Mouse (Mus musculus) ovary, adult 10 weeks (tissue): ENCODE data around the gene Erich6. TPM values are rescaled to one million over a fixed set of nuclear protein-coding genes. Genes with fewer than 3 reads are reported as not detected.

Source experiments
- polyA plus RNA-seq: library from polyadenylated mRNA; stranded (reverse); fragments of 350-450 nt; fragmentation: Illumina TruSeq; extraction: RNeasy Lipid Tissue Mini Kit (QIAGEN cat#74804); gene quantifications from one replicate; pipeline ENCODE4 v1.2.3, GENCODE M21; 2014

Erich6 gene
- not detected for polyA plus RNA-seq

DNA sequence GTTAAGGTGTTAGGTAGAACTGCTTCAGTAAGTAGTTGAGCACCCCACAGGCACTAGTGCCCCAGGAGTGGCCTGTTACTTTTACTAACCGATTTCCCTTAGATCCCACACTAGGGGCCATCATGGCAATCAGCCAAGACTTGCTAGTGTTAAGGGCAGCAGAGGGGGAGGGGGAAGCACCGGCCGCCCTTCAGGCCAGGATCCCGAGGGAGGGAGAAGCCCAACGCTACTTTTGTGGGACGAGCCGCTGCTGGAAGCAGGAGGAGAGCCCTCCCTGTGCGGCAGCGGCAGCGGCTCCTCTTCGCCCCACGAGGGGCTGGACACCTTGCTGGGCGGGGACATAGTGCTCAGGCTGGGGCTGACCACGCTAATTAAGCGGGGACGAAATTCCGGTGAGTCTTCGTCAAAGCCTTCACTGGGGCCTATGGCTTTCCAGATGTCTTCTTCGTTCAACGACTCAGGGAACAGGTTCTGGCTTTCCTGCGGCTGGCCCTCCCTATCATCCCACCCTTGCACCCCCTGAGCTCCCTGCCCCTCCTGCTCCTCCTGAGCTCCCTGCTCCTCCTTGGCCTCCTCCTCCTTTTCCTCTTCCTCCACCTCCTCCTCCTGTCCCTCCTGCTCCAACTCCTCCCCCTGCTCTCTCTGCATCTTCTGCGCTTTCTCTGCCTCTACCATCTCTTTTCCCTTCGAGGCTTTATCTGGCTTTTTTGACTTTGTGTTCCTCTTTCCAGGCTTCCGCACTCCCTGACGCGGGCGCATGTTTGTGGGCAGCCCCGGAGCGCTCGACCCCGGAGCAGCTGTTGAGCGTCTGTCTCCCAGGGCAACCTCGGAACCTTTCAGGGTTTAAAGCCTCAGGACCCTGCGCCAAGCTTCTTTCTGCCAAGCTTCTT, at the start of gene Erich6:
Erich6 (minus strand) TSS at position 802 of the 890 bp plus-strand sequence.

DNA sequence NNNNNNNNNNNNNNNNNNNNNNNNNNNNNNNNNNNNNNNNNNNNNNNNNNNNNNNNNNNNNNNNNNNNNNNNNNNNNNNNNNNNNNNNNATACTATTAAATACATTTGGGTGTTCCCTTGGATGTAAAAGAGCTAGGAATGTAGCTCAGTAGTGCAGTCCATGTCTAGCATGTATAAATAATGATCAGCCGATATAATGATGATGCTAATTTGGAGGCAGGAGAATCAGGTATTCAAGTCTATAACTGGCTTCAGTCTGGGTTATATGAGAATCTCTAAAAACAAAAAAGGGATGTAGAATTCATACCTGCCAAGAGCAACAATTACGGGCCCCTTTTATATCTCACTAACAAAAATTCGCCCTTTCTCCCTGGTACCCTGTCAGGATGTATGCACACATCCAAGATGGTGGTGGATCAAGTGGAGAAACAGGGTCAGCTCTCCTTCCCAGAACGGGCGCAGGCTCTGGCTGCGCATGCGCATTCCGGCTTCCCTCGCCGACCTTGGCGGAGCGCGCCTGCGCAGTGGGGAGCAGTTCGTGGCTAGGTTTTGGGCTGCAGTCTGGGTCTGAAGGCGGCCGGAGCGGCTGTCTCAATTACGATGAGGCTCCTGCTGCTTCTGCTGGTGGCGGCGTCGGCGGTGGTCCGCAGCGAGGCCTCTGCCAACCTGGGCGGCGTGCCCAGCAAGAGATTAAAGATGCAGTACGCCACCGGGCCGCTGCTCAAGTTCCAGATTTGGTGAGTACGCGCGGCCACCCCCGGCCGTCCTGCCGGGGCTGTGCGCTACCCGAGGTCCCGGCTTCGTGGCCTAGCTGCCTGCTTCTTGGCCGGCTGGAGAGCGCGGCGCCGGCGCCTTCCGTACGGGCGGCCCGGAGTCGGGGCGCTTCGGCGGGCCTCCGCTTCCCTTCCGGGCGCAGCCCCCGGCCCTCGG, 60.6 kb downstream of the Erich6 start, which contains the start of gene Selenot:
Selenot (plus strand) TSS at position 500 of the 930 bp plus-strand sequence.

Other genes with a start within 250 kb of the Erich6 start
- 53.7 TPM for gene Tsc22d2, start 222.5 kb downstream of the Erich6 start, polyA plus RNA-seq
- 343 TPM for gene Eif2a, start 111.4 kb downstream of the Erich6 start, polyA plus RNA-seq
- 473 TPM for gene Serp1, start 111.3 kb downstream of the Erich6 start, polyA plus RNA-seq
- 573 TPM for gene Selenot, start 60.6 kb downstream of the Erich6 start, polyA plus RNA-seq
- gene Siah2, start 55.2 kb upstream of the Erich6 start, polyA plus RNA-seq, result 8.4 TPM
- not detected for gene Mindy4b-ps, start 185.1 kb upstream of the Erich6 start, polyA plus RNA-seq
- gene Clrn1, start 248.1 kb upstream of the Erich6 start, polyA plus RNA-seq, result not detected